29 mouse cellular contexts compared by ENCODE assay signal in genomic region chr7:58629233-58629632, GRCm38 (mm10). TPM values are rescaled to one million over a fixed set of nuclear protein-coding genes. Genes with fewer than 3 reads are reported as not detected.
DNase-seq lines count a peak whose midpoint lies in the region; ATAC-seq and TF ChIP-seq lines count a peak whose summit lies in the region.
"Had no signal": no experiment of that assay in that cellular context is flagged by ENCODE, and none has a peak within 500 bp of the region (broad histone marks: within the 10 kb centered on the region; RNA-seq: fewer than 3 reads in every experiment).

No protein-coding gene starts in this region.

- no peak overlapping the region for H3K27ac ChIP-seq in kidney, postnatal 0 days
- H3K27ac ChIP-seq in kidney, embryonic 15.5 days = no peak overlapping the region
- no peak overlapping the region for H3K27ac ChIP-seq in lung, postnatal 0 days (ENCODE audit: low read length)
- H3K27ac ChIP-seq: embryonic facial prominence, embryonic 10.5 days; embryonic facial prominence, embryonic 15.5 days; forebrain, embryonic 15.5 days; heart, embryonic 10.5 days; heart, embryonic 15.5 days; hindbrain, embryonic 12.5 days; hindbrain, postnatal 0 days; liver, embryonic 15.5 days; midbrain, embryonic 15.5 days; neural tube, embryonic 12.5 days had no signal

- no peaks in the 10 kb centered on the region for H3K9me3 ChIP-seq in kidney, postnatal 0 days (replicated peaks; ENCODE audit: low read length)
- no peaks in the 10 kb centered on the region for H3K9me3 ChIP-seq in kidney, embryonic 15.5 days (replicated peaks)
- no peaks in the 10 kb centered on the region for H3K9me3 ChIP-seq in lung, postnatal 0 days (ENCODE audit: low read length)
- H3K9me3 ChIP-seq: embryonic facial prominence, embryonic 10.5 days; embryonic facial prominence, embryonic 15.5 days; forebrain, embryonic 15.5 days; heart, embryonic 10.5 days; heart, embryonic 15.5 days; hindbrain, embryonic 12.5 days; liver, embryonic 15.5 days; midbrain, embryonic 15.5 days; neural tube, embryonic 12.5 days had no signal

- TF ChIP-seq EP300 in lung, postnatal 0 days (IDR thresholded peaks at IDR 0.05) = no peak

- no peak for DNase-seq in kidney, postnatal 0 days (ENCODE audit: low spot score)
- no peak for DNase-seq in lung, postnatal 0 days (ENCODE audit: low spot score)
- DNase-seq in lung, postnatal 4 days = no peak
- DNase-seq in T-cell, adult 2 months (ENCODE audit: low spot score) = peak; percentile 4
- DNase-seq: adrenal gland, adult 8-10 months; B cell, adult 2 months; cerebellum, adult 2 months; cerebellum, postnatal 14 days; heart, postnatal 36 days; kidney, adult 11 months; kidney, postnatal 36 days; layer of hippocampus, postnatal 36 days; right cerebral cortex, adult 18-20 months; spleen, adult 18-20 months; thymus, adult 18-20 months; thymus, postnatal 25 days had no signal

- no peak for ATAC-seq in kidney, postnatal 0 days (replicated peaks; ENCODE audit: low FRiP score, low read depth)
- ATAC-seq in kidney, embryonic 15.5 days (replicated peaks; ENCODE audit: low FRiP score) = no peak
- ATAC-seq in lung, postnatal 0 days = no peak
- ATAC-seq in erythroblast, adult 5-6 weeks (replicated peaks; ENCODE audit: low FRiP score, poor library complexity, severe bottlenecking) = no peak
- ATAC-seq in granulocyte monocyte progenitor cell, adult 5-6 weeks (replicated peaks; ENCODE audit: poor library complexity, severe bottlenecking) = no peak
- ATAC-seq: forebrain, embryonic 15.5 days; hindbrain, postnatal 0 days; midbrain, embryonic 15.5 days had no signal

- 93% methylated on average over 2 of the region's 2 CpGs for WGBS in kidney, postnatal 0 days
- WGBS in kidney, embryonic 15.5 days = 92% methylated on average over 2 of the region's 2 CpGs
- WGBS in lung, postnatal 0 days = 92% methylated on average over 2 of the region's 2 CpGs

- peak; percentile 37 for TF ChIP-seq CTCF in kidney, postnatal 0 days (IDR thresholded peaks at IDR 0.05; ENCODE audit: low read depth)
- TF ChIP-seq CTCF in lung, postnatal 0 days (IDR thresholded peaks at IDR 0.05) = peak; percentile 17; the same call in 1 of the 2 replicates

- no peak overlapping the region for H3K4me2 ChIP-seq in kidney, postnatal 0 days (ENCODE audit: low read length)
- H3K4me2 ChIP-seq in kidney, embryonic 15.5 days = no peak overlapping the region
- no peak overlapping the region for H3K4me2 ChIP-seq in lung, postnatal 0 days (replicated peaks; ENCODE audit: low read depth, low read length)
- H3K4me2 ChIP-seq: embryonic facial prominence, embryonic 15.5 days; forebrain, embryonic 15.5 days; heart, embryonic 15.5 days; hindbrain, embryonic 12.5 days; liver, embryonic 15.5 days; midbrain, embryonic 15.5 days; neural tube, embryonic 12.5 days had no signal

- no peak overlapping the region for H3K9ac ChIP-seq in kidney, postnatal 0 days (ENCODE audit: low read depth, low read length)
- H3K9ac ChIP-seq in kidney, embryonic 15.5 days = no peak overlapping the region
- H3K9ac ChIP-seq in lung, postnatal 0 days (replicated peaks; ENCODE audit: low read depth) = no peak overlapping the region
- H3K9ac ChIP-seq: embryonic facial prominence, embryonic 15.5 days; forebrain, embryonic 15.5 days; heart, embryonic 15.5 days; hindbrain, embryonic 12.5 days; liver, embryonic 15.5 days; midbrain, embryonic 15.5 days; neural tube, embryonic 12.5 days had no signal

- no peaks in the 10 kb centered on the region for H3K36me3 ChIP-seq in kidney, postnatal 0 days (ENCODE audit: insufficient read depth, low read length)
- H3K36me3 ChIP-seq in kidney, embryonic 15.5 days = no peaks in the 10 kb centered on the region
- H3K36me3 ChIP-seq in lung, postnatal 0 days (ENCODE audit: insufficient read depth, low read length) = no peaks in the 10 kb centered on the region
- H3K36me3 ChIP-seq: embryonic facial prominence, embryonic 10.5 days; embryonic facial prominence, embryonic 15.5 days; forebrain, embryonic 15.5 days; heart, embryonic 10.5 days; heart, embryonic 15.5 days; hindbrain, embryonic 12.5 days; liver, embryonic 15.5 days; midbrain, embryonic 15.5 days; neural tube, embryonic 12.5 days had no signal

- no peak overlapping the region for H3K4me3 ChIP-seq in kidney, postnatal 0 days (replicated peaks; ENCODE audit: low read depth, low read length)
- H3K4me3 ChIP-seq in kidney, embryonic 15.5 days (replicated peaks) = no peak overlapping the region
- H3K4me3 ChIP-seq in lung, postnatal 0 days (ENCODE audit: low read depth, low read length) = no peak overlapping the region
- H3K4me3 ChIP-seq: embryonic facial prominence, embryonic 10.5 days; embryonic facial prominence, embryonic 15.5 days; forebrain, embryonic 15.5 days; heart, embryonic 10.5 days; heart, embryonic 15.5 days; hindbrain, embryonic 12.5 days; liver, embryonic 15.5 days; midbrain, embryonic 15.5 days; neural tube, embryonic 12.5 days had no signal

- H3K4me1 ChIP-seq in kidney, postnatal 0 days (replicated peaks; ENCODE audit: insufficient read depth, low read length) = no peaks in the 10 kb centered on the region
- H3K4me1 ChIP-seq in kidney, embryonic 15.5 days = no peaks in the 10 kb centered on the region
- H3K4me1 ChIP-seq in lung, postnatal 0 days (ENCODE audit: insufficient read depth, low read depth, low read length) = peaks cover 2% of the 10 kb centered on the region
- H3K4me1 ChIP-seq: embryonic facial prominence, embryonic 10.5 days; embryonic facial prominence, embryonic 15.5 days; forebrain, embryonic 15.5 days; heart, embryonic 10.5 days; heart, embryonic 15.5 days; hindbrain, embryonic 12.5 days; liver, embryonic 15.5 days; midbrain, embryonic 15.5 days; neural tube, embryonic 12.5 days had no signal

- H3K27me3 ChIP-seq in kidney, postnatal 0 days (ENCODE audit: insufficient read depth, low read length) = no peaks in the 10 kb centered on the region
- H3K27me3 ChIP-seq in kidney, embryonic 15.5 days = no peaks in the 10 kb centered on the region
- H3K27me3 ChIP-seq in lung, postnatal 0 days (replicated peaks; ENCODE audit: insufficient read depth, low read length) = no peaks in the 10 kb centered on the region
- H3K27me3 ChIP-seq: embryonic facial prominence, embryonic 15.5 days; forebrain, embryonic 15.5 days; heart, embryonic 15.5 days; hindbrain, embryonic 12.5 days; liver, embryonic 15.5 days; midbrain, embryonic 15.5 days; neural tube, embryonic 12.5 days had no signal

RNA-seq across cellular contexts. Expression of gene Atp10a, which starts 26.7 kb away (rescaled TPM):
- 2.0 and 2.3 TPM in 2 replicates for polyA plus RNA-seq in kidney, postnatal 0 days (2015; fragmentation: Nextera tagmentation; extraction: Ambion mirVana)
- polyA plus RNA-seq in kidney, embryonic 15.5 days (2015; fragmentation: Nextera tagmentation; extraction: Ambion mirVana) = 4.1 and 4.3 TPM in 2 replicates
- 2.0 and 2.5 TPM in 2 replicates for polyA plus RNA-seq in lung, postnatal 0 days (2015; fragmentation: Nextera tagmentation; extraction: Ambion mirVana)
- total RNA-seq in erythroblast, adult 5-6 weeks (2015; ENCODE audit: low replicate concordance) = 1.7 and 2.1 TPM in 2 replicates
- 1.8 and 3.3 TPM in 2 replicates for total RNA-seq in erythroblast, adult 5-6 weeks (2017; ENCODE audit: low replicate concordance)
- 19.2 and 19.5 TPM in 2 replicates for total RNA-seq in granulocyte monocyte progenitor cell, adult 5-6 weeks (2014; fragmentation: Nextera tagmentation)
- total RNA-seq in granulocyte monocyte progenitor cell, adult 5-6 weeks (2017) = 20.3 and 25.8 TPM in 2 replicates
